Mouse (Mus musculus) liver, adult 2 months (tissue): ENCODE data around the gene Gclm.

ENCODE experiments used
- CTCF ChIP-seq: fragments of 200-500 bp; IDR thresholded peaks from 2 replicates; pipeline ENCODE4 v1.5.1; 2011; ENCODE audit warnings: low read depth, low read length, control low read depth
- POLR2A ChIP-seq: fragments of 200-500 bp; IDR thresholded peaks from 2 replicates; pipeline ENCODE4 v1.6.1; 2011; ENCODE audit warnings: low read length, control low read depth; ENCODE audit not compliant: insufficient read depth; ENCODE audit errors: extremely low read depth

DNA sequence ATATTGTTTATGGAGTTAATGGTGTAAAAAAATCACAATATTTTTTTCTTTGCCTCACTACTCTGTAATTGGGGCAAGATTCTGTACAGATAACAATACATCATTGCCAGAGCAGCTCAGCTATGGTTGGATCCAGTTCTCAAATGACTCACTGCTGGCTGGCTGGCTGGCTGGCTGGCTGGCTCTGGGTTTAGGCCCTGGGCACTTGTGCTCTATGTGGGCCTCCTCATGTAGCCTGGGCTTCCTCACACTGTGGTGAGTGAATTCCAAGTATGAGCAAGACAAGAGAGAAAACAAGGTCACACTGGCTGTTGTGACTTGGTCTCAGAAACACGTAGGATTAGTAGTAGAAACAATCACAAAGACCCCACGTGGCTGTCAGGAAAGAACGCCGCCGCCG is 72.0 kb downstream of the Gclm start:
- TF ChIP-seq POLR2A (no peak), CTCF (no peak)
